Mouse (Mus musculus): ENCODE measurements around the gene Nradd. TPM values are rescaled to one million over a fixed set of nuclear protein-coding genes. Genes with fewer than 3 reads are reported as not detected.

The Nradd gene
- total RNA-seq, 2 experiments from 2014 or later, result 0.84 to 0.97 TPM

DNA sequence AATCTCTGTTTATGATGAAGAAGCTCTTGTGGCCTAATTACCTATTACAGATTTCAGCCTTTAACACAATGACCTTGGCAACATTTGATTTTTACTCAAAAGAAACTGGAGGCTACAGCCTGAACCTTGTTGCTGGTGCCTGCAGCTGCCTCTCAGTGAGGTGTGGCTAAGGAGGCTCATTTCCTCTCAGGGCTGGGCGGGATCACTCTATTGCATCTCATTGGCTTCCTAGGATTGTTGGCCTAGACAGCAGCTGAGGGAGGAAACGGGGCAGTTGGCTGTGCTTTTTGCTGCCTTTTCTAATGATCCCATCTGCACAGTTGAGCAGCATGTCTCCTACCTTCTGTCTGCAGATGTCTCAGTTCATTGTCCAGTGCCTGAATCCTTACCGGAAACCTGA is 7.2 kb downstream of the Nradd start:
- peak; percentile 28 for DNase-seq (ENCODE audit: low spot score)

DNA sequence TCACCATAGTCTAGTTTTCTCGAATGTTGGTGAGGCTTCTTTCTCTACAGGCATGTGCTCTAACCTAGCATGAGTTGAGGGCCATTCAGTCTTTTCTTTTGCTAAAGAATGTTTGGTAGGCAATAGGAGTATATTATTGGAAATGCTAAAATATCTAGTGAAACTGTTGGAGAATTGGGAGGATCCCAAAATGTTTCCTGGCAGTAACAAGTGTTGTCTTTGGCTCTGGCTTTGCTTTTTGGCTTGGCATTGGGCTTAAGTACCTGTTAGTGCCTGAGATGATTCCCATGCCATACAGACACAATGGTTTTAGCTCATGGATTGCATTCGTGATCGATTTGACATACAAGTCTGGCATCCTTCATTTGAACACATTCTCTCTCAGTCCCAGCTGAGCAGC is 12.8 kb downstream of the Nradd start:
- no peak for DNase-seq (ENCODE audit: low spot score)

DNA sequence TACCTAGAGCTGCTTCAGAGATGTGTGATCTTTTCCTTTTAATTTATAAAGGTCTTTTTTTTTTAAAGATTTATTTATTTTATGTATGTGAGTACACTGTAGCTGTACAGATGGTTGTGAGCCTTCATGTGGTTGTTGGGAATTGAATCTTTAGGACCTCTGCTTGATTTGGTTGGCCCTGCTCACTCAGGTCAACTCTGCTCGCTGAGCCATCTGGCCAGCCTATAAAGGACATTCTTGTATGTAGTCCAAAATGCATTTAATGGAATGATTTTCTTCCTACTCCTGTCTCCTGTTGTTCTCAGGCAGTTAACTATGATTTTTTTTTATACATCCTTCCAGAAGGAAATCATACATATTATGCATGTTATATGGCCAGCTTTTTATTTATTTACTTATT is 40.7 kb downstream of the Nradd start:
- DNase-seq (ENCODE audit: low spot score), result no peak

DNA sequence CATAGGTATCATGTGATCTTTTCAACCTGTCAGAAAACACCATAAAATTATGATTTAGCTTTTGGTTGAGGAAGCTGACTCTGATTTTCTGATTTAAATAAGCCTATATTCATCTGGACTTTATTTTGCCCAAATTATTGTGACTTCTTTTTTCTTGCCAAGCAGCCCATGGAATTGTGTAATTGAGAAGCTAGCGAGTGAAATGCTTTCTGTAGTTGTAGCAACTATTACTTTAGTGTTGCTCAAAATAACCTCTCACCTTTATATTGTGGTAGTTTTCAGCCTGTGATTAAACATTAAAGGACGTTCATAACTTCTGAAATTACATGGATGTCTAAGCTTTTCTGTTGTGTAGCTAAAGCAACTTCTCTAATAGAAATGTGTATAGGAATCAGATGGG is 42.1 kb downstream of the Nradd start:
- DNase-seq (ENCODE audit: low spot score), result no peak

Small RNAs within 50 kb of the gene (microRNA-seq; reads per million reads assigned to microRNA genes)
- gene Mir8107, result not detected

Other genes starting within 250 kb of the Nradd start
- 10 to 100 TPM in 1 of 2 experiments, 1 to 10 TPM in 1; 9.3 to 10.9 TPM for gene Ptpn23, start 216.2 kb downstream of the Nradd start, total RNA-seq (2021)
- not detected for gene Ngp, start 204.7 kb downstream of the Nradd start, total RNA-seq (2021)
- gene Klhl18, start 147.8 kb downstream of the Nradd start, total RNA-seq (2021), result 1 to 10 TPM; 7.0 to 7.7 TPM
- not detected for gene Kif9, start 147.5 kb downstream of the Nradd start, total RNA-seq (2021)
- gene Setd2, start 91.9 kb downstream of the Nradd start, total RNA-seq (2021), result 10 to 100 TPM; 25.8 to 26.9 TPM
- gene Nbeal2, start 29.7 kb upstream of the Nradd start, total RNA-seq (2021), result 1 to 10 TPM; 3.6 to 3.7 TPM
- 10 to 100 TPM; 42.4 to 45.8 TPM for gene Ccdc12, start 32.1 kb upstream of the Nradd start, total RNA-seq (2021)
- 100 to 1,000 TPM; 624 to 860 TPM for gene Myl3, start 117.4 kb upstream of the Nradd start, total RNA-seq (2021)
- gene Pth1r, start 122.7 kb upstream of the Nradd start, total RNA-seq (2021), result 1 to 10 TPM in 1 of 2 experiments, under 1 TPM in 1; 0.82 to 1.1 TPM
- gene Prss42, start 173.7 kb upstream of the Nradd start, total RNA-seq (2021), result not detected
- gene Prss44, start 189.5 kb upstream of the Nradd start, total RNA-seq (2021), result not detected
- not detected for gene Prss43, start 202.2 kb upstream of the Nradd start, total RNA-seq (2021)
- gene Prss45, start 210.1 kb upstream of the Nradd start, total RNA-seq (2021), result not detected
- not detected for gene Prss46, start 220.1 kb upstream of the Nradd start, total RNA-seq (2021)
- gene Prss50, start 233.5 kb upstream of the Nradd start, total RNA-seq (2021), result not detected

Data from gastrocnemius, adult 18-20 months (tissue).